Mouse (Mus musculus) layer of hippocampus, adult 9-10 months (tissue): ENCODE measurements around the gene Wdtc1.

Source experiments
- DNase-seq: peaks from one replicate; pipeline ENCODE4 v3.0.0; 2022; ENCODE audit warnings: low spot score

The Wdtc1 gene

DNA sequence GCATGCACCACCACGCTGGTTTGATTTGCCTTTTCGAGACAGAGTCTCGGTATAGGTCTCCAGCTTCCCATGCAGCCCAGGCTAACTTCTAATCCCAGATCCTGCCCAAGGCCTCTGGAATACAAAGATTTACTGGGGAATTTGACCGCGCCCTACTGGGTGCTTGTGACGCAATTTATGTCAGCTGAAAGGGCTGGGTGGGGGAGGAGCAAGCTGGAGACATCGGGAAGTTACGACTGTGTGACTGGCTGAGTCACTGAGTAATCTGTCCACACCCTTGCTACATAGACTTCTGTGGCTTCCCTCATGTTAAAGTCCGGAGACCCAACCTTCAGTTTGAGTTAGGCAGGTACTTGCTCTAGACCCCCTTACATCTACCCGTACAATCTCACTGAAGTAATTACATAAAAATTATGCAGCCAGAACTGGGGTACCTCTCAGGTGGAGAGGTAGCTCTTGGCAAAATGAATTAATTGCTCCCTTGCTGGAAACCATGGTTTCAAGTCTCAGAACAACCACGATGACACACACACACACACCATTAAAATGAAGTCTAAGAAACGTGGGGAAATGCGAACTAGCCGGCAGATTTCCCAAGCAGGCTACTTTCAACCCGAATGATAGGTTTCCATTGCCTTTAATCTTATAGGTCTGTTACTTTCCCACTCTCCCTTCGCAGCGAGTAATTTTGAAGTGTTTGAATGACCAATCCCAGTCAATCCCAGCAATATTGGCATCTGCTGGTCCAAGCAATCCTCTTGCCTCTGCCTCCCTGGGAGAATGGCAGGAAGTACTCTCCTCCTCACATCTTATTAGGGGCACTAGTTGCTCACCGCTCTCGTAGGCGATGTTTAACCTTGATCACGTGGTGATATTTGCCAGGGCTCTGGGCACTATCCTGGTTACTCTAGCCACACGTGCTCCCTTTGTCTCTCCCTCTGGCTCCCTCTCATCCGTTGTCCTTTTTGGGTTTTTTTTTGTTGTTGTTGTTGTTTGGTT is at the start of gene Wdtc1:
Gene Wdtc1 (minus strand): TSS at position 115 of the 999 bp plus-strand sequence.
- no peak for DNase-seq

GRCm38 (mm10) chr4:133402011-133402410 is 48.7 kb upstream of the Wdtc1 start:
- no peak for DNase-seq

DNA sequence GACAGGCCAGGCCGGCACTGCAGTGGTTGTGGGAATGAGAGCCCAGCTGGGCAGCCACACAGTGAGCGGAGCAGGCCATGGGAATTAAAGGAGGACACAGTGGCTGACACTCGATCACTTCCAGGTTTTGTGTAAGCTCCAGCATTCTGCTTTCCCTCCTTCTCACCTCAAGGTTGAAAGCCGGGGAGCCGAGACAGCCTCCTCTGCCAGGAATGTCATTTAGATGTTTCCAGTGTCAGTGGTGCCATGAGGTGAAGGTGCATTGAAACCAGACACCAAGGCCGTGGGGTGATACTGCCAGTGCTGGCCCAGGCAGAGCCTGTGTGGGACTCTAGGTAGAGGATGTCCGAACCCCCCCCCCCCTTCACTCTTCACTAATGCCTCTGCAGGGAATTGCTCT is 46.8 kb upstream of the Wdtc1 start:
- no peak for DNase-seq

DNA sequence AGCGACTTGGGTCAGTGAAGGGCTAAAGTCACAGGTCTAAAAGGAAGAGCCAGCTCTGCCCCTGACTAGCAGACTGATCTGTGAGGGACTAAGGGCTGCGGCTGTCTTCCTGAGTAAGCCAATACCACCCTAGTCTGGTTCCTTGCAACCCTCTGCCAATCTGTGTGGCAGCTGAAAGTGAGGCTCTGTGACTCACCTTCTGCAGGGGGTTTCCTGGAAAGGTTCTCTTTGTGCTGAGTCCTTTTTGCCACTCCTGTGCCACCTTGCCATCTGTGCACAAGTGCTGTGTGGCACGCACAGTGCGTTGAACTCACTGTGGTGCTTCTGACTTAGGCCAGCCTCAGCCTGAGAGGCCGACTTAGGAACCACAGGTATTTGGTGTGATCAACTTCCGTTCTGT is 46.2 kb upstream of the Wdtc1 start:
- DNase-seq, result no peak

GRCm38 (mm10) chr4:133398619-133399018 is 45.3 kb upstream of the Wdtc1 start:
- no peak for DNase-seq

GRCm38 (mm10) chr4:133397961-133398360 is 44.7 kb upstream of the Wdtc1 start:
- DNase-seq, result no peak

DNA sequence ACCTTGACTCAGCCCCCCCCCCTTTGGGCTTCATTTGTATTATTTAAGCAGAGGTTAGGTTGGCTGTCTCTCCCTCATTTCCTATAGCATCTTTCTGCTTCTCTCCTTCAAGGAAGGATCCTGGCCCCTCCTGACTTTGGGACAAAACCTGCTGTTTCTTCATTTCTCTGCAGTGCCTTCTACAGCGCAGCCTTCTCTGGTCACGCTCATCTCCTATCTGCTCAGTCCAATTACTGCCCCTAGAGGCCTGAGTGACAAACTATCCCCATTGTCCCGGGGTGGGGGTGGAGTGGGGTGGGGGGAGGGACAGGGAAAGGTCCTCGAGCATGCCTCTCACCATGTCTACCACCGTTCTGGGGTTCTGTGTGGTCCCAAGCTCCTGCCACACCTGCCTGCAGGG is 44.0 kb upstream of the Wdtc1 start:
- no peak for DNase-seq

DNA sequence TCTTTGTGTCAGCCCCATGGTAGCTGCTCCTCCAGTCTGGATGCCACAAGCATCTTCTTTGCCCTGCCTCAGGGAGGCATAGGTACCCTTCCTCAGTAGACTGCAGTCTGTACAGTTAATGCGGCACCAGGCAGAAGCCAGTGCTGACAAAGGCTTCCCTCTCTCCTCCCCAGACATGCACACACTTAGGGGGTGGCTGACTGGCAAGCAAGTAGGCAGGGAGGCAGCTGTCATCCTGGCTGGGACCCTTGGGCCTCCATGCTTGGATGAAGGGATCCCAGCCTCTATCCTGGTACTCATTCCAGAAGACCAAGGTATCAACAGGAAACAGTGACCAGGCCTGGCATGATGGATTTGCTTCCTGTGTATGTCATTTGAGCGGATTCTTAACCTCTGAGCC is 42.8 kb upstream of the Wdtc1 start:
- DNase-seq, result no peak

- DNase-seq, result no peak
These were observed 41.8 kb upstream of the Wdtc1 start for GRCm38 (mm10) chr4:133394981-133395573.

GRCm38 (mm10) chr4:133391185-133392040 is 38.1 kb upstream of the Wdtc1 start:
- no peak for DNase-seq

DNA sequence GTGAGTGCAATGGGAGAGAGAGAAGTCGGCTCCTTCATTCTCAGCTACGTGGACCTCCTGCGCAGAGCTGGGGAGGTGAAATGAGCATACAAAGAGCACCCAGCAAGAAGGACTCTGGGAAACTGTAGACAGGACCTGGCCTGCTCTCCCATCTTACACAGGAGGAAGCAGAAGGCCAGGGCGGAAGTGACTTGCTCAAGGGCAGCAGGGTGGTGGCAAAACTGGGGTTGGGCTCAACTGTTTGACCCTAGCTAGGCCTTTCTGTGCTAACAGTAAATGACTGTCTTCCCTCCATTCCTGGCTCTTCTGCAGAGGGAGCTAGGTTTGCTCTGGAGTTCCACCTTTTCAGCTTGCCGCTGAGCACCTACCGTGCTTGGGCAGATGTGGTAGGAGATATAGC is 37.3 kb upstream of the Wdtc1 start:
- DNase-seq, result no peak

DNA sequence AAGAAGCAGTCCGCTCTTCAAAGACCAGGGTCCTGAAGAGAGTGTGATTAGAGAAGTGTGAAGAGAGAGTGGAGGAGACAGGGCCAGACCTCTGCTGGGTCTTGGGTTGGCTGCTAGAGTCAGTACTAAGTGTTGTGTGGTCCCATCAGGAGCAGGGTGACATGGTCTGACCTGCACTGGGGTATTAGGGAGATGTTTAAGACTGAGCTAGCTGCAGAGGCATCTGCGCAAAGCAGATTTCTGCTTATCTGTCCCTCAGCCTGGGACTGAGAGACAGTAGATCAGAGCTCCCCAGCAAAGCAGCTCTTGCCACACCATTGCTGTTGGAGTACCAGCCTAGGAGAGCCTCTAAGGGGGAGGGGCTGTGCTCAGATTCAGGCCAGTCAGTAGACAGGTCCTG is 36.8 kb upstream of the Wdtc1 start:
- DNase-seq, result no peak

GRCm38 (mm10) chr4:133388781-133389552 is 35.7 kb upstream of the Wdtc1 start:
- DNase-seq, result no peak

- no peak for DNase-seq
These were observed 33.8 kb upstream of the Wdtc1 start for GRCm38 (mm10) chr4:133387053-133387452.

- DNase-seq, result no peak
These were observed 32.9 kb upstream of the Wdtc1 start for GRCm38 (mm10) chr4:133386061-133386797.

- DNase-seq, result no peak
These were observed 27.9 kb upstream of the Wdtc1 start for GRCm38 (mm10) chr4:133381141-133381540.

DNA sequence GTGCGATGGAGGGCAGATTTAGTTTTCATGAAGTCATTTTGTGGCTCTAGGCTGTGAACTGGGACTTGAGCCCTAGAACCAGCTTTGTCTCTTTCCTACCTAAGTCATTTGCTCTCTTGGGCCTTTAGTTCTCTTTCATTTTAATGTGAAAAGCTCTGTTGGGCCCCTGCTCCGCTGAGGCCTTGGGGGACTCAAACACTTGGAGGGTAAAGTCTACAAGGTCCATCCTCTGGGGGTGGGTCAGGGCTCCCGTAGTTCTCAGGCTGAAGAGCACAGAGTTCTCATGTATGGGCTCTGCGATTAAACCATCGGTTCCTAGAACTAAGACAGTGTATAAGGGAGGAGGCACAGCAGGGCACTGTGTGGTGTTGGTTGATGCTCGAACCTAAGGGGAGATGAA is 27.3 kb upstream of the Wdtc1 start:
- no peak for DNase-seq

DNA sequence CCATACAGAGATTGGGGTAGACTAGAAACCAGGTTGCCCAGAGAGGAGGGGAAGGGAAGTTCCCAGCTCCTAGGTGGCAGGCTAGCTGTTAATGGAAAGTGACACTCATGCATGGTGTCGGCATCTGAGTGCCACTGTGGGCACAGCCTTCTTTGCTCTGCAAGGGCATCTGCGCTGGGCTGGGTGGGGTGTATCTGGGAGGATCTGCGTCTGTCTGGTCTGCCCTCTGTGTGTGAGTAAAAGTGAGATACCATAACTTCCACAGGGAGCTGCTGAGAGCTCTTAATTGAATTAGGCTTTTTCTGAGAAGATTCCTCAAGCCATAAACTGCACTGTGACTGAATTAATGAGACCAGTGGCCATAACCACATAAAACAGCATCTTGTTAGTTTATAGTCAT is 26.6 kb upstream of the Wdtc1 start:
- DNase-seq, result no peak

DNA sequence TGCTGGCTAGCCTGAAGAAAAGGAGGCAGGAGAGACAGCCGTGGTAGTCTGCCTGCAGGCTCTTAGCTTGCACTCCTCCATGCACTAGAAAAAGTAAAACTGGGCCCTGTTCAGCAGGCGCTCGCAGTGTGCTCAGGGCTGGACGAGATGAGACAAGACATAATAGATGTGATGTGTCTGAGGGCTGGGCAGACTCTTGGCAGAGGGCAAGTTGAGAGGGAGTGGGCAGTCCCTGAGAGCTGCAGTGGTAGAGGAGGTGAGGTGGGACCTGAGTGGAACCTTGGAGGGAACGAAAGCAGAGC is 25.7 kb upstream of the Wdtc1 start:
- no peak for DNase-seq

DNA sequence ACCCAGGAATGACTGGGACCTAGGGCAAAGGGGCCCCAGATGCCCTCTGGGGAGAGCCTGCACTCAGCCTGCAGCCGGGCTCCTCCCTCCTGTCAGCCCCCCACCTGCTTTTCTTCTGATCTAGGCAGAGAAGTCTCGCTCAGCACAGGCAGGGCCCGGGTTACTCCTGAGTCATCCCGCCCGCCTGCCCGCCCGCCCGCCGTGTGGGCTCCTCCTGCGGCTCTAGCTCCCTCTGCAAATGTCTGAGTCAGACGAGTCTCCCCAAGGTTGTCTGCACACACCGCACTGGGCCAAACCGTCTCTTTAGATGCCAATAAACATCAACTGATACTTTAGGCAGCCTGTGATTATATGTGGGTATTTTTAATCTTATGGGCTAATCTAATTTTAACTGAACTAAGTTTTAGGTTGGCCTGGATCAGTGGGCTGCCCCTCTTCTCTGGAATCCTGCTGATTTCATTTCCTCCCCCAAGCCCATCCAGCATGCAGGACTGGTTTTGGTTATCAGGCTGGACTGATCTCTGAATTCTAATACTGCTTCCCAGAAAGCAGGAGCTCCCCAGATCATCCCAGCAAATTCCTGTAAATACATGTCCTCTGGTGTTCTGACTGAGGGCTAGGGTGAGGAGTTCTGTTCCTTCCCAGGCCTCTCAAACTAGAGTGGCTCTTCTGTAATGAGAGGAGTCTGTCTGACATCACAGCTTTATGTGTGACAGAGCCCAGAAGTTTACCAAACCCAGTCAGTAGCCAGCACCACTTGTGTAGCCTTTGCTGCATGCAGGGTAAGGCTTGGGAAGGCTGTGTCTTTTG is 25.2 kb upstream of the Wdtc1 start:
- DNase-seq, result no peak
